In genomic region chr5:151369306-151369721, GRCm38 (mm10) we compare ENCODE assay signal across 8 mouse cellular contexts. TPM values are rescaled to one million over a fixed set of nuclear protein-coding genes. Genes with fewer than 3 reads are reported as not detected.
DNase-seq lines count a peak whose midpoint lies in the region; ATAC-seq and TF ChIP-seq lines count a peak whose summit lies in the region.

No protein-coding gene starts in this region.

- no peaks in the 10 kb centered on the region for H3K36me3 ChIP-seq in forebrain, embryonic 12.5 days (replicated peaks)
- H3K36me3 ChIP-seq in lung, postnatal 0 days (ENCODE audit: insufficient read depth, low read length), result no peaks in the 10 kb centered on the region

- DNase-seq in left cerebral cortex, postnatal 25 days (ENCODE audit: low spot score in 2 of 2), result peak; percentile 10 to 19
- DNase-seq in left cerebral cortex, postnatal 14 days (ENCODE audit: low spot score in 2 of 2), result no peak
- peak; percentile 18 for DNase-seq in kidney, adult 11 months
- DNase-seq in lung, postnatal 0 days (ENCODE audit: low spot score), result peak; percentile 39
- no peak for DNase-seq in right cerebral cortex, postnatal 4 days
- no peak for DNase-seq in gastrocnemius, adult 8-10 months (ENCODE audit: low spot score in 2 of 2)

- no peak for TF ChIP-seq POLR2A in bone marrow, adult 2 months (IDR thresholded peaks at IDR 0.05; ENCODE audit: borderline replicate concordance, control insufficient read depth, low read depth, low read length)

- peak overlapping the region; percentile 70 for H3K9ac ChIP-seq in forebrain, embryonic 12.5 days
- H3K9ac ChIP-seq in lung, postnatal 0 days (replicated peaks; ENCODE audit: low read depth), result peak overlapping the region; percentile 59

- H3K9me3 ChIP-seq in forebrain, embryonic 12.5 days, result no peaks in the 10 kb centered on the region
- H3K9me3 ChIP-seq in lung, postnatal 0 days (ENCODE audit: low read length), result no peaks in the 10 kb centered on the region

- H3K4me1 ChIP-seq in bone marrow, adult 2 months (ENCODE audit: control insufficient read depth, insufficient read depth, low read length), result no peaks in the 10 kb centered on the region; the same call in 1 of the 2 replicates
- H3K4me1 ChIP-seq in forebrain, embryonic 12.5 days, result peaks cover 11% of the 10 kb centered on the region
- H3K4me1 ChIP-seq in lung, postnatal 0 days (ENCODE audit: insufficient read depth, low read depth, low read length), result peaks cover 4% of the 10 kb centered on the region; the same call in 1 of the 2 replicates

- WGBS in bone marrow, adult 2 months, result 19% methylated on average over 5 of the region's 5 CpGs
- 63% methylated on average over 5 of the region's 5 CpGs for WGBS in forebrain, embryonic 12.5 days
- WGBS in lung, postnatal 0 days, result 34% methylated on average over 5 of the region's 5 CpGs

- peak overlapping the region; percentile 65 for H3K4me2 ChIP-seq in forebrain, embryonic 12.5 days
- peak overlapping the region; percentile 65 for H3K4me2 ChIP-seq in lung, postnatal 0 days (replicated peaks; ENCODE audit: low read depth, low read length)

- no peak for TF ChIP-seq EP300 in lung, postnatal 0 days (IDR thresholded peaks at IDR 0.05)

- intact Hi-C loops in left cerebral cortex, postnatal 25 days (cut with DNase I), result loop anchor here (2.0 to 5.0 kb wide), 3 partner anchors 227 to 307 kb away; partner anchors contain the start of gene Rfc3
- intact Hi-C loops in left cerebral cortex, postnatal 14 days (cut with DNase I), result loop anchor here (2.0 to 10.0 kb wide), 5 partner anchors 135 to 697 kb away; partner anchors contain the start of genes Pds5b, Rfc3 and Stard13

- H3K4me3 ChIP-seq in bone marrow, adult 2 months (replicated peaks; ENCODE audit: control insufficient read depth, low read depth, low read length), result peak overlapping the region; percentile 69
- H3K4me3 ChIP-seq in forebrain, embryonic 12.5 days (replicated peaks), result peak overlapping the region; percentile 48
- H3K4me3 ChIP-seq in lung, postnatal 0 days (ENCODE audit: low read depth, low read length), result peak overlapping the region; percentile 56

- ATAC-seq in forebrain, embryonic 12.5 days (ENCODE audit: low FRiP score), result no peak
- ATAC-seq in lung, postnatal 0 days, result no peak

- H3K27ac ChIP-seq in bone marrow, adult 2 months (ENCODE audit: control insufficient read depth, insufficient read depth, low read depth, low read length, poor library complexity), result no peak overlapping the region
- peak overlapping the region; percentile 96 for H3K27ac ChIP-seq in forebrain, embryonic 12.5 days
- H3K27ac ChIP-seq in lung, postnatal 0 days (ENCODE audit: low read length), result peak overlapping the region; percentile 97

- TF ChIP-seq CTCF in bone marrow, adult 2 months (IDR thresholded peaks at IDR 0.05; ENCODE audit: control insufficient read depth, insufficient read depth, low read length), result no peak
- TF ChIP-seq CTCF in lung, postnatal 0 days (IDR thresholded peaks at IDR 0.05), result no peak

- no peaks in the 10 kb centered on the region for H3K27me3 ChIP-seq in forebrain, embryonic 12.5 days
- no peaks in the 10 kb centered on the region for H3K27me3 ChIP-seq in lung, postnatal 0 days (replicated peaks; ENCODE audit: insufficient read depth, low read length)

RNA-seq across cellular contexts. Expression of gene Gm42906, which starts 58.6 kb away (rescaled TPM):
- not detected for total RNA-seq in left cerebral cortex, postnatal 25 days (2021)
- 1 to 10 TPM in 1 of 2 experiments, not detected in 1; 1.6 TPM for total RNA-seq in left cerebral cortex, postnatal 14 days (2021)
- polyA plus RNA-seq in bone marrow, adult 2 months (2011; ENCODE audit: insufficient read depth, insufficient read length, low replicate concordance, missing spikeins), result not detected in 2 replicates
- not detected in 2 replicates for polyA plus RNA-seq in forebrain, embryonic 12.5 days (2016; fragmentation: Nextera tagmentation; extraction: Ambion mirVana)
- 0.66 TPM in 1 of 2 replicates, not detected in the other for polyA plus RNA-seq in lung, postnatal 0 days (2015; fragmentation: Nextera tagmentation; extraction: Ambion mirVana)
- total RNA-seq in gastrocnemius, adult 8-10 months (2022), result 1 to 10 TPM in 2 of 4 experiments, not detected in 2; 1.4 to 1.7 TPM

Comparison
In these comparisons a context has a peak if more than half of its experiments do, and no peak if none do; other contexts are left out.
1. DNase-seq: peak in left cerebral cortex, postnatal 25 days (2 of 2), kidney, adult 11 months (single experiment) and lung, postnatal 0 days (single experiment); none in left cerebral cortex, postnatal 14 days (0 of 2), right cerebral cortex, postnatal 4 days (single experiment) and gastrocnemius, adult 8-10 months (0 of 2).
2. Peak in every context shown above with its lines, with median percentiles within 50 percentile points of each other: H3K4me3 ChIP-seq.